Mouse (Mus musculus): Measurements from ENCODE around the gene Tac4.

- TF ChIP-seq EP300 (IDR thresholded peaks at IDR 0.05; ENCODE audit: low read length) (no peak), NRF1 (IDR thresholded peaks at IDR 0.05; ENCODE audit: low read depth, low read length) (no peak), MXI1 (IDR thresholded peaks at IDR 0.05; ENCODE audit: low read depth, low read length) (no peak), CTCF (conservative IDR thresholded peaks at IDR 0.05 in 1 of 2, IDR thresholded peaks at IDR 0.05 in 1 of 2; ENCODE audit: low read depth in 2 of 2, low read length in 2 of 2) (no peak; a peak in 1 of 4 replicates), MAZ (IDR thresholded peaks at IDR 0.05; ENCODE audit: low read depth, low read length) (no peak), USF2 (conservative IDR thresholded peaks at IDR 0.05; ENCODE audit: low read depth, low read length) (no peak), CHD1 (IDR thresholded peaks at IDR 0.05; ENCODE audit: low read depth, low read length) (no peak), JUND (conservative IDR thresholded peaks at IDR 0.05; ENCODE audit: low read depth, low read length) (no peak), ZNF384 (IDR thresholded peaks at IDR 0.05; ENCODE audit: low read depth, low read length) (no peak), ZC3H11A (IDR thresholded peaks at IDR 0.05; ENCODE audit: low read depth, low read length) (no peak), ETS1 (conservative IDR thresholded peaks at IDR 0.05; ENCODE audit: low read depth, low read length) (no peak), SIN3A (IDR thresholded peaks at IDR 0.05; ENCODE audit: low read length) (no peak), RAD21 (IDR thresholded peaks at IDR 0.05; ENCODE audit: low read depth, low read length) (no peak)
These were observed at the start of gene Tac4 for GRCm38 (mm10) chr11:95261178-95261751.
